In the genomic region with DNA sequence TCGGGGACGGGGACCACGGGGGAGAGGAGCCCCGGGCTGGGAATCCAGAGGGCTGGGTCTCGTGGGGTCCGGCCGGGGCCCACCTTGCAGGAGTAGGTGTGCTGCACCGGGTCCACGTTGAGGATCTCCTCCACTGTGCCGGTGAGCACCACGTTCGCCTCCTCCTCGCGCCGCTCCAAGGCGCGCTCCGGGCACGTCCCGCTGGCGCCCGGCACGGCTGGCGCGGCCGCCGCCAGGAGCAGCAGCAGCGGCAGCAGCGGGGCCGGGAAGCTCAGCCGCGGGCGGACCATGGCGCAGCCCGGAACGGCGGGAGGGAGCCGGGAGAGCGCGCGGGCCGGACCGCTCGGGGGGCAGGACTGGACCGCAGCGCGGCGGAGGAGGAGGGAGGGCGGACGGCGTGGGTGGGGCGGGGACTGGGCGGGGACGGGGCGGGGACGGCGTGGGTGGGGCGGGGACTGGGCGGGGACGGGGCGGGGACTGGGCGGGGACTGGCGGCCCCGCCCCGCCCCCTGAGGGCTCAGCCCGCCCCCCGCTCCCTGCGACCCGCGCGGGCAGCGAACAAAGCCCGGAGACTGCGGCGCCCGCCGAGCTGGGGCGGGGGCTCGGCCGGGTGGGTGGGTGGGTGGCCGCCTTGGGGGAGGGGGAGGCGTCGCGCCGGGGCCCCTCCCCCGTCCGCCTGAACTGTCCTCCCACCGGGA, we compare ENCODE assay signal across 7 mouse cellular contexts. TPM values are rescaled to one million over a fixed set of nuclear protein-coding genes. Genes with fewer than 3 reads are reported as not detected.
DNase-seq lines count a peak whose midpoint lies in the region; ATAC-seq lines count a peak whose summit lies in the region.

A gene (minus strand): TSS at position 358 of the 698 bp plus-strand sequence.

- peak; percentile 24 for ATAC-seq in activated CD4-positive, CD25-positive, alpha-beta regulatory T cell, adult 4 months
- peak; percentile 14 for ATAC-seq in inflammation-experienced regulatory T-cells, adult 6 months
- peak; percentile 48 for ATAC-seq in megakaryocyte-erythroid progenitor cell, adult 5-6 weeks (replicated peaks; ENCODE audit: low FRiP score, low TSS enrichment, poor library complexity, severe bottlenecking)

- DNase-seq in cerebellum, adult 9-10 months: peak; percentile 64
- peak; percentile 56 to 60 for DNase-seq in gastrocnemius, postnatal 36 days
- peak; percentile 41 to 59 for DNase-seq in left cerebral cortex, postnatal 36 days (ENCODE audit: low spot score in 2 of 2)
- peak; percentile 73 for DNase-seq in spleen, adult 12 weeks (ENCODE audit: low spot score)

- intact Hi-C loops in gastrocnemius, postnatal 36 days (cut with DNase I): no loop called here
- intact Hi-C loops in left cerebral cortex, postnatal 36 days (cut with DNase I): no loop called here

RNA-seq across cellular contexts. Expression of the gene that starts here (rescaled TPM):
- polyA plus RNA-seq in activated CD4-positive, CD25-positive, alpha-beta regulatory T cell, adult 4 months (2017; shearing (Covaris generic)): 1 to 10 TPM; 2.6 to 2.8 TPM
- total RNA-seq in gastrocnemius, postnatal 36 days (2021): 1 to 10 TPM; 7.0 to 8.6 TPM
- 1 to 10 TPM; 2.2 to 4.3 (median 4.2) TPM for polyA plus RNA-seq in inflammation-experienced regulatory T-cells, adult 6 months (2017; shearing (Covaris generic))
- total RNA-seq in left cerebral cortex, postnatal 36 days (2021): 100 to 1,000 TPM; 126 to 150 TPM
- total RNA-seq in megakaryocyte-erythroid progenitor cell, adult 5-6 weeks (2014; fragmentation: Nextera tagmentation): 7.8 and 8.9 TPM in 2 replicates
- total RNA-seq in megakaryocyte-erythroid progenitor cell, adult 5-6 weeks (2017): 3.3 TPM in 2 replicates

Comparison
In these comparisons a context has a peak if more than half of its experiments do, and no peak if none do; other contexts are left out.
1. Peak in every context shown above with its lines: DNase-seq and ATAC-seq.
2. RNA of the gene that starts here (total RNA-seq): 126 to 150 TPM in left cerebral cortex, postnatal 36 days; 7.0 to 8.6 TPM in gastrocnemius, postnatal 36 days and 3.3 to 8.9 TPM in megakaryocyte-erythroid progenitor cell, adult 5-6 weeks; every median in the first group is over 10 times any median in the second.